10 mouse cellular contexts compared by ENCODE assay signal in the genomic region with DNA sequence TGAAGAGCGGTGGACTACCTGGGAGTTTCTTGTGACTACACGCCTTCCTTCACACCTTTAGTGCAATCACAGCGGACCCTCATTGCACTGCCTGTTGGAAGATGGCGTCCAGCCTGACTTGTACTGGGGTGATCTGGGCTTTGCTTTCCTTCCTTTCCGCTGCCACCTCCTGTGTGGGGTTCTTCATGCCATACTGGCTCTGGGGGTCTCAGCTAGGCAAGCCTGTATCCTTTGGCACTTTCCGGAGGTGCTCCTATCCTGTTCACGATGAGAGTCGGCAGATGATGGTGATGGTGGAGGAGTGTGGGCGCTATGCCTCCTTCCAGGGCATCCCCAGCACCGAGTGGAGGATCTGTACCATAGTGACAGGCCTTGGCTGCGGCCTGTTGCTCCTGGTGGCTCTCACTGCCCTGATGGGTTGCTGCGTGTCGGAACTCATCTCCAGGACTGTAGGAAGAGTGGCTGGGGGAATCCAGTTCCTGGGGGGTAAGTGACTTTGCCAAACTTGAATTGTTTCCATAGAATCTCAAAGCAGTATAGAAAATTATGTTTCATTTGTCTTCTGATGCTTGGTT. TPM values are rescaled to one million over a fixed set of nuclear protein-coding genes. Genes with fewer than 3 reads are reported as not detected.
A peak's percentile ranks its signal among the peaks of the same experiment; 100 is the strongest.
DNase-seq lines count a peak whose midpoint lies in the region; ATAC-seq lines count a peak whose summit lies in the region.
"Had no signal": no experiment of that assay in that cellular context is flagged by ENCODE, and none has a peak within 500 bp of the region (broad histone marks: within the 10 kb centered on the region; RNA-seq: fewer than 3 reads in every experiment).

No protein-coding gene starts in this region.

- H3K9me3 ChIP-seq in kidney, embryonic 14.5 days (ENCODE audit: control insufficient read depth, low read length) = no peaks in the 10 kb centered on the region
- H3K9me3 ChIP-seq in embryonic facial prominence, embryonic 13.5 days = no peaks in the 10 kb centered on the region
- H3K9me3 ChIP-seq in hindbrain, embryonic 11.5 days (ENCODE audit: control insufficient read depth, low read length) = no peaks in the 10 kb centered on the region
- H3K9me3 ChIP-seq in midbrain, embryonic 15.5 days = no peaks in the 10 kb centered on the region

- WGBS in kidney, embryonic 14.5 days = 89% methylated on average over 13 of the region's 13 CpGs
- WGBS in embryonic facial prominence, embryonic 13.5 days = 90% methylated on average over 13 of the region's 13 CpGs
- 89% methylated on average over 13 of the region's 13 CpGs for WGBS in hindbrain, embryonic 11.5 days
- 89% methylated on average over 13 of the region's 13 CpGs for WGBS in midbrain, embryonic 15.5 days

- peaks cover 2% of the 10 kb centered on the region; the same call in 1 of the 2 replicates for H3K36me3 ChIP-seq in kidney, embryonic 14.5 days (ENCODE audit: control insufficient read depth, insufficient read depth, low read length)
- no peaks in the 10 kb centered on the region for H3K36me3 ChIP-seq in embryonic facial prominence, embryonic 13.5 days
- H3K36me3 ChIP-seq in hindbrain, embryonic 11.5 days (ENCODE audit: control insufficient read depth, insufficient read depth, low read length) = no peaks in the 10 kb centered on the region
- H3K36me3 ChIP-seq in midbrain, embryonic 15.5 days (replicated peaks) = no peaks in the 10 kb centered on the region

- no peak for DNase-seq in kidney, postnatal 10 days
- DNase-seq in hindbrain, embryonic 11.5 days (ENCODE audit: low spot score) = no peak
- no peak for DNase-seq in layer of hippocampus, postnatal 10 days (ENCODE audit: low spot score in 2 of 2)
- no peak for DNase-seq in thymus, postnatal 36 days
- DNase-seq in layer of hippocampus, postnatal 14 days (ENCODE audit: low spot score in 2 of 2) = no peak
- DNase-seq: layer of hippocampus, postnatal 36 days had no signal

- 0 out of 2 replicates have a peak, but pooled peaks cover 15% of the 10 kb centered on the region for H3K4me1 ChIP-seq in kidney, embryonic 14.5 days (ENCODE audit: control insufficient read depth, insufficient read depth, low read length)
- peaks cover 43% of the 10 kb centered on the region for H3K4me1 ChIP-seq in embryonic facial prominence, embryonic 13.5 days
- 0 out of 2 replicates have a peak, but pooled peaks cover 2% of the 10 kb centered on the region for H3K4me1 ChIP-seq in hindbrain, embryonic 11.5 days (replicated peaks; ENCODE audit: control insufficient read depth, insufficient read depth, low read length)
- H3K4me1 ChIP-seq in midbrain, embryonic 15.5 days = peaks cover 25% of the 10 kb centered on the region

- no peak overlapping the region for H3K27ac ChIP-seq in kidney, embryonic 14.5 days (ENCODE audit: low read depth, low read length)
- no peak overlapping the region for H3K27ac ChIP-seq in embryonic facial prominence, embryonic 13.5 days
- H3K27ac ChIP-seq in hindbrain, embryonic 11.5 days (ENCODE audit: low read depth, low read length) = no peak overlapping the region
- H3K27ac ChIP-seq in midbrain, embryonic 15.5 days = no peak overlapping the region

- H3K4me3 ChIP-seq in kidney, embryonic 14.5 days (ENCODE audit: low read length) = peak overlapping the region; percentile 79
- 0 out of 2 replicates have a peak overlapping the region, but pooled peaks have one; percentile 69 for H3K4me3 ChIP-seq in embryonic facial prominence, embryonic 13.5 days
- H3K4me3 ChIP-seq in hindbrain, embryonic 11.5 days (ENCODE audit: low read depth, low read length) = peak overlapping the region; percentile 63
- 0 out of 2 replicates have a peak overlapping the region, but pooled peaks have one; percentile 85 for H3K4me3 ChIP-seq in midbrain, embryonic 15.5 days

- peak overlapping the region; percentile 79; the same call in 1 of the 2 replicates for H3K9ac ChIP-seq in kidney, embryonic 14.5 days (ENCODE audit: low read depth, low read length)
- no peak overlapping the region for H3K9ac ChIP-seq in embryonic facial prominence, embryonic 13.5 days
- no peak overlapping the region for H3K9ac ChIP-seq in hindbrain, embryonic 11.5 days (ENCODE audit: low read depth, low read length)
- no peak overlapping the region for H3K9ac ChIP-seq in midbrain, embryonic 15.5 days

- no peak for ATAC-seq in kidney, embryonic 14.5 days (ENCODE audit: low FRiP score, low TSS enrichment)
- ATAC-seq in embryonic facial prominence, embryonic 13.5 days (ENCODE audit: insufficient number of reproducible peaks, insufficient read depth, low FRiP score, low TSS enrichment, low read depth) = no peak
- no peak for ATAC-seq in hindbrain, embryonic 11.5 days (ENCODE audit: low FRiP score)
- no peak for ATAC-seq in midbrain, embryonic 15.5 days (replicated peaks)

- peak overlapping the region; percentile 90 for H3K4me2 ChIP-seq in kidney, embryonic 14.5 days (replicated peaks; ENCODE audit: low read depth, low read length)
- H3K4me2 ChIP-seq in embryonic facial prominence, embryonic 13.5 days = peak overlapping the region; percentile 88
- H3K4me2 ChIP-seq in hindbrain, embryonic 11.5 days (replicated peaks; ENCODE audit: low read depth, low read length) = peak overlapping the region; percentile 26; the same call in 1 of the 2 replicates
- peak overlapping the region; percentile 96 for H3K4me2 ChIP-seq in midbrain, embryonic 15.5 days

- H3K27me3 ChIP-seq in kidney, embryonic 14.5 days (ENCODE audit: control insufficient read depth, insufficient read depth, low read length) = no peaks in the 10 kb centered on the region
- H3K27me3 ChIP-seq in embryonic facial prominence, embryonic 13.5 days = peaks cover 27% of the 10 kb centered on the region
- H3K27me3 ChIP-seq in hindbrain, embryonic 11.5 days (ENCODE audit: control insufficient read depth, insufficient read depth, low read length) = no peaks in the 10 kb centered on the region; the same call in 1 of the 2 replicates
- H3K27me3 ChIP-seq in midbrain, embryonic 15.5 days (replicated peaks) = 0 out of 2 replicates have a peak, but pooled peaks cover 5% of the 10 kb centered on the region

RNA-seq across cellular contexts. Expression of a gene that starts 2.0 kb away (rescaled TPM):
- polyA plus RNA-seq in kidney, embryonic 14.5 days (2014; fragmentation: Nextera tagmentation; extraction: Ambion mirVana) = 69.1 and 89.7 TPM in 2 replicates
- polyA plus RNA-seq in embryonic facial prominence, embryonic 13.5 days (2015; fragmentation: Nextera tagmentation; extraction: Ambion mirVana) = 44.7 and 49.9 TPM in 2 replicates
- 45.2 and 60.5 TPM in 2 replicates for polyA plus RNA-seq in hindbrain, embryonic 11.5 days (2014; fragmentation: Nextera tagmentation; extraction: Ambion mirVana)
- polyA plus RNA-seq in midbrain, embryonic 15.5 days (2015; fragmentation: Nextera tagmentation; extraction: Ambion mirVana) = 64.8 and 65.0 TPM in 2 replicates
- 10 to 100 TPM; 21.4 to 23.8 TPM for total RNA-seq in layer of hippocampus, postnatal 10 days (2021)
- total RNA-seq in layer of hippocampus, postnatal 14 days (2021) = 10 to 100 TPM; 20.5 to 28.1 TPM
- total RNA-seq: MEL had no signal

RNA-seq across cellular contexts. Expression of a gene that starts 26.3 kb away (rescaled TPM):
- 33.7 and 52.0 TPM in 2 replicates for polyA plus RNA-seq in kidney, embryonic 14.5 days (2014; fragmentation: Nextera tagmentation; extraction: Ambion mirVana)
- polyA plus RNA-seq in embryonic facial prominence, embryonic 13.5 days (2015; fragmentation: Nextera tagmentation; extraction: Ambion mirVana) = 49.0 and 49.7 TPM in 2 replicates
- polyA plus RNA-seq in hindbrain, embryonic 11.5 days (2014; fragmentation: Nextera tagmentation; extraction: Ambion mirVana) = 52.1 and 56.5 TPM in 2 replicates
- 59.6 and 63.8 TPM in 2 replicates for polyA plus RNA-seq in midbrain, embryonic 15.5 days (2015; fragmentation: Nextera tagmentation; extraction: Ambion mirVana)
- 10 to 100 TPM; 31.2 to 31.4 TPM for total RNA-seq in layer of hippocampus, postnatal 10 days (2021)
- total RNA-seq in layer of hippocampus, postnatal 14 days (2021) = 10 to 100 TPM; 30.5 to 31.1 TPM

Comparison
In these comparisons a context has a peak if more than half of its experiments do, and no peak if none do; other contexts are left out.
1. H3K4me2 ChIP-seq: peak in every context shown above with its lines; median percentile 96 in midbrain, embryonic 15.5 days; 90 in kidney, embryonic 14.5 days; 88 in embryonic facial prominence, embryonic 13.5 days; 26 in hindbrain, embryonic 11.5 days.